ENCODE assay signal across 8 mouse cellular contexts in genomic region chr5:140768333-140768732, GRCm38 (mm10). TPM values are rescaled to one million over a fixed set of nuclear protein-coding genes. Genes with fewer than 3 reads are reported as not detected.
A peak's percentile ranks its signal among the peaks of the same experiment; 100 is the strongest.
DNase-seq lines count a peak whose midpoint lies in the region; ATAC-seq lines count a peak whose summit lies in the region.

No protein-coding gene starts in this region.

- H3K9ac ChIP-seq in hindbrain, embryonic 13.5 days = peak overlapping the region; percentile 60; the same call in 1 of the 2 replicates
- no peak overlapping the region for H3K9ac ChIP-seq in limb, embryonic 13.5 days
- H3K9ac ChIP-seq in neural tube, embryonic 13.5 days = no peak overlapping the region

- 87% methylated on average over 5 of the region's 5 CpGs for WGBS in embryonic facial prominence, embryonic 10.5 days
- WGBS in hindbrain, embryonic 13.5 days = 59% methylated on average over 5 of the region's 5 CpGs
- WGBS in limb, embryonic 13.5 days = 91% methylated on average over 5 of the region's 5 CpGs
- 71% methylated on average over 5 of the region's 5 CpGs for WGBS in neural tube, embryonic 13.5 days

- H3K4me2 ChIP-seq in hindbrain, embryonic 13.5 days = no peak overlapping the region
- H3K4me2 ChIP-seq in limb, embryonic 13.5 days (replicated peaks) = no peak overlapping the region
- H3K4me2 ChIP-seq in neural tube, embryonic 13.5 days = no peak overlapping the region

- no peaks in the 10 kb centered on the region for H3K27me3 ChIP-seq in embryonic facial prominence, embryonic 10.5 days (replicated peaks; ENCODE audit: low read depth, poor library complexity, severe bottlenecking)
- no peaks in the 10 kb centered on the region for H3K27me3 ChIP-seq in hindbrain, embryonic 13.5 days
- H3K27me3 ChIP-seq in limb, embryonic 13.5 days = no peaks in the 10 kb centered on the region
- H3K27me3 ChIP-seq in neural tube, embryonic 13.5 days = no peaks in the 10 kb centered on the region

- H3K9me3 ChIP-seq in embryonic facial prominence, embryonic 10.5 days = no peaks in the 10 kb centered on the region
- no peaks in the 10 kb centered on the region for H3K9me3 ChIP-seq in hindbrain, embryonic 13.5 days
- H3K9me3 ChIP-seq in limb, embryonic 13.5 days = no peaks in the 10 kb centered on the region
- no peaks in the 10 kb centered on the region for H3K9me3 ChIP-seq in neural tube, embryonic 13.5 days

- H3K4me3 ChIP-seq in embryonic facial prominence, embryonic 10.5 days = no peak overlapping the region
- no peak overlapping the region for H3K4me3 ChIP-seq in hindbrain, embryonic 13.5 days
- H3K4me3 ChIP-seq in limb, embryonic 13.5 days = no peak overlapping the region
- H3K4me3 ChIP-seq in neural tube, embryonic 13.5 days = no peak overlapping the region

- H3K36me3 ChIP-seq in embryonic facial prominence, embryonic 10.5 days (replicated peaks) = peaks cover 8% of the 10 kb centered on the region; the same call in 1 of the 2 replicates
- H3K36me3 ChIP-seq in hindbrain, embryonic 13.5 days = peaks cover 7% of the 10 kb centered on the region
- peaks cover 2% of the 10 kb centered on the region; the same call in 1 of the 2 replicates for H3K36me3 ChIP-seq in limb, embryonic 13.5 days
- no peaks in the 10 kb centered on the region for H3K36me3 ChIP-seq in neural tube, embryonic 13.5 days

- H3K27ac ChIP-seq in embryonic facial prominence, embryonic 10.5 days (replicated peaks) = peak overlapping the region; percentile 85
- H3K27ac ChIP-seq in hindbrain, embryonic 13.5 days = peak overlapping the region; percentile 93
- peak overlapping the region; percentile 80 for H3K27ac ChIP-seq in limb, embryonic 13.5 days
- H3K27ac ChIP-seq in neural tube, embryonic 13.5 days (replicated peaks) = peak overlapping the region; percentile 91

- peak; percentile 45 to 59 for DNase-seq in right cerebral cortex, postnatal 36 days (ENCODE audit: low spot score in 2 of 2)
- DNase-seq in right cerebral cortex, postnatal 14 days = no peak
- DNase-seq in embryonic facial prominence, embryonic 10.5 days (ENCODE audit: low spot score) = no peak
- no peak for DNase-seq in thymus, postnatal 14 days
- DNase-seq in urinary bladder, postnatal 10 days (ENCODE audit: low spot score) = no peak

- H3K4me1 ChIP-seq in embryonic facial prominence, embryonic 10.5 days = peaks cover 40% of the 10 kb centered on the region
- peaks cover 56% of the 10 kb centered on the region for H3K4me1 ChIP-seq in hindbrain, embryonic 13.5 days (replicated peaks)
- peaks cover 47% of the 10 kb centered on the region for H3K4me1 ChIP-seq in limb, embryonic 13.5 days
- H3K4me1 ChIP-seq in neural tube, embryonic 13.5 days (replicated peaks) = peaks cover 59% of the 10 kb centered on the region

- ATAC-seq in hindbrain, embryonic 13.5 days (ENCODE audit: low FRiP score) = peak; percentile 38; the same call in 1 of the 2 replicates
- ATAC-seq in limb, embryonic 13.5 days (ENCODE audit: low FRiP score, low read depth) = no peak
- ATAC-seq in neural tube, embryonic 13.5 days (ENCODE audit: low read depth) = 0 out of 2 replicates have a peak, but pooled peaks have one; percentile 40

RNA-seq across cellular contexts. Expression of gene Amz1, which starts 44.4 kb away (rescaled TPM):
- 0.79 and 0.82 TPM in 2 replicates for polyA plus RNA-seq in embryonic facial prominence, embryonic 10.5 days (2016; fragmentation: Nextera tagmentation; extraction: Ambion mirVana)
- 2.2 and 2.7 TPM in 2 replicates for polyA plus RNA-seq in hindbrain, embryonic 13.5 days (2015; fragmentation: Nextera tagmentation; extraction: Ambion mirVana)
- polyA plus RNA-seq in limb, embryonic 13.5 days (2015; fragmentation: Nextera tagmentation; extraction: Ambion mirVana) = 0.95 and 1.7 TPM in 2 replicates
- polyA plus RNA-seq in neural tube, embryonic 13.5 days (2015; fragmentation: Nextera tagmentation; extraction: Ambion mirVana) = 1.6 and 2.1 TPM in 2 replicates

Comparison
In these comparisons a context has a peak if more than half of its experiments do, and no peak if none do; other contexts are left out.
1. DNase-seq: peak in right cerebral cortex, postnatal 36 days (2 of 2); none in right cerebral cortex, postnatal 14 days (single experiment), embryonic facial prominence, embryonic 10.5 days (single experiment), thymus, postnatal 14 days (single experiment) and urinary bladder, postnatal 10 days (single experiment).
2. Peak in every context shown above with its lines, with median percentiles within 50 percentile points of each other: H3K27ac ChIP-seq.